Mouse (Mus musculus): ENCODE results near the gene Olfr877.

Olfr877 gene

DNA sequence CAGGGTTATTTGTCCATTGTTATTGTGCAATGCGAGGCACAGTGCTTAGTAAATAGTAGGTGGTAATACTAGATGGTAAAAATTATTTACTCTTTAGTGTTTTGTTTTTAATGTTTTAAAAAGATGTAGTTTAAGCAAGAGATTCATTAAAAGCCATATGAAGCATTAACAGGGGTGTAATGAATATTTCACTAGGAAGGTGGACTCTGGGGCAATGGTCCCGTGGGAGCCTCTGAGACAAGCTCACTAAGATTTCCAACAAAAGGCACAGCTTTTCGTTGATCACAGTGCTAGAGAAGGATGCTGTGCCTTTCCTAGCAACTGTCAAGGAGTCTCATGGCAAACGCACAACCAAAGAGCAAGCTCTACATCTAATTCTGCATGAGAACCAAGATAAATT, at the start of gene Olfr877:
TSS of gene Olfr877 (plus strand) at position 301 of the 400 bp plus-strand sequence.
- no peak for DNase-seq

DNA sequence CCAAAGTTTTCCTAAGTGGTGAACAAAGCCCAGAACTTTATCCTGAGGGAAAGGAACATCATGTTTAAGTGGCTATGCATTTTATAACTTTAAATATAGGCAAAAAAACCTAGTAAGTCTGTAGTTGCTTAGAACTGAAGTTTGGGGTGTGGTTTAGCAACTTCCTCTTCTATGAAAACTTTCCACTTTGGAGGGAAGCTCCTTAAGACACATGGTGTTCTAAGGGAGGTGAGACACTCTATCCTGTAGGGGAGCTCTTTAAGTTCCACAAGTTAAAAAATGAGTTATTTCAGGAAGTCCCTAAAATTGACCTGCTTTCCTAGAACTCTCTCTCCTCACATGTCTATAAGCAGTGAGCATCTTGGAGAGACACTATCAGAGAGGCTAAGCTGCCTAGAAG, 46.8 kb upstream of the Olfr877 start:
- DNase-seq, result no peak

DNA sequence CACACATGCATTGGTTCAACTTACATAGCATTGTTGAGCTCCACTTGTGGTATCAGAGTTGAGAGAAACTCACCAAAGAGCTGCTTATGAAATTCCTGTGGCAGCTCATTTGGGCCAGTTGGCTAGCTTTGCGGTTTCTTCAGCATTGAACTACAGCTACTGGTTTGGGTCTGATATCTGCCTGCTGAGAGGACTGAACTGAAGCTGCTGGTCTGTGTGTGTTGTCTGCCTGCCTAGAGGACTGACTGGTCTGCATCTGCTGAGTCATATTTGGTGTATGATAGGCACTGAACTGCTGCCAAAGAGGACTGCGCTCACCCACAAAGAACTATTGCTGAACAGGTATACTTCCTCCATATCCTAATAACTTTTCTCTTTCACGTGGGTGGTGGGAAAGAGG, 45.6 kb upstream of the Olfr877 start:
- no peak for DNase-seq

DNA sequence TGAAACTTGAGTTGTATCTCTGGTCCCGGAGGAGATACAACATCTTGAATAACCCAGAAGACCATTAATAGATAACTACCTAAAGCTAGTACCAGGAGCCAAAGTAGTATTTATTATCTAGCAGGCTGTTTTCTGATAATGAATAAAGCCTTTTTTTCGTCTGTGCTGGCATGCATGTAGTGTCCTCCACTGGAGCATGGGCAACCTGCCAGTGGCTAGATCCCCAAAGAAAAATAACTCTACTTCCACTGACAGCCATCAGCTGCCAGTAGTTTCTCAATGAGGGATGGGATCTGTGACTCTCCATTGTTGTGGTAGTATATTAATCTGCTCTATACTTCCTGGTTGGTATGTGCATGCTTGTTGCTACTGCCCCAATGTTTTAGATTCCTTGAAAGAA, 45.1 kb upstream of the Olfr877 start:
- DNase-seq, result no peak

DNA sequence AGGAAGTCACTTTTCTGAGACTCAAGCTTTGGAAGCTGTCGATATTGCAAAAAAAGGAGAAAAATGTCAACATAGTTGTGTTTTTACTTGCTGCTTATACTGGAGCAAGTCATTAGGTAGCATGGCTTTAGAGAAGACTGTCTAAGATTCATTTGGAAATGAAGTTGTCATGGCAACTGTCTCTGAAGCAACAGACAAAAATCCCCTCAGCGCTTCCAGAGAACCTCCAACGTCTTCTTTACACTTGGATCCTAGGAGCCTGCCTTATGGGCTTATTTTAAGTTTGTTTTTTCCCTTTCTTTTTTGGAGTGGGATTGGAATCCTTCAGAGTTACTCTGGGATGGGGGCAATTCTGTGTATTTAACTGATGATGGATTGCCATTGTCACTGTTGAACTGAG, 39.4 kb upstream of the Olfr877 start:
- DNase-seq, result no peak

DNA sequence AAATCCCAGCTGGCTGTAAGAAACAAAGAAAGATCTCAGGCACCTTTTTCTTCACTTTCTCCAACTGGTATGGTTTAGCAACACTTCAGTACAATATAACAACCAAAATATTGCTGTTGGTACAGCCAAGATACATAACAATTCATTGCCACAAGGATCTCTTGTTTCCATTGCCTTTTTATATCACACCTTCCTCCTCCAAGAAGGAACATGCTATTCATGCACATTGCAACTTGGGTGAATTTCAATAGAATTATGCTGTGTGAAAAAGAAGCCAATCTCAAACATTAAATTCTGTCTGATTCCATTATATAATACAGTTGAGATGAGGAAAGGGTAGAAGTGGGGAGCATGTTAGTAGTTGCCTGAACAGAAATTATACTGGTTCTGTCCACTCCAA, 24.2 kb upstream of the Olfr877 start:
- DNase-seq, result no peak

DNA sequence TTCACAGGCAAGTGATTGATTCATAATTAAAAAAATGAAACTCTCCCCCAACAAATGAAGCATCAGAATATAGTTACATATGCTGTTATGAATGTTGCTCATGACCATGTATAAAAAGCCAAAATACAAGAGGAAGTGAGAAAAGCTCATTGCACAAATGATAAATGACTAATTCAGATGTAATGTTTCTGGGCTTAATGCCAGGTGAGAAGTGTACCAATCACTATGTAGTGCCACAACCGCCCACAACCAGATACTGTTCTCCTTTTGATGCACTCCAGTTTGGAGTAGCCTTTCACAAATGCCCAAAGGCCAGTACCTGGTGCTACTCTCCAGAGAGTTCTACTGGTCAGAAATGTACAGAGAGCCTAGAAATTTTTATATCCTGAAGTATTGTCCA, 20.7 kb upstream of the Olfr877 start:
- DNase-seq, result no peak

DNA sequence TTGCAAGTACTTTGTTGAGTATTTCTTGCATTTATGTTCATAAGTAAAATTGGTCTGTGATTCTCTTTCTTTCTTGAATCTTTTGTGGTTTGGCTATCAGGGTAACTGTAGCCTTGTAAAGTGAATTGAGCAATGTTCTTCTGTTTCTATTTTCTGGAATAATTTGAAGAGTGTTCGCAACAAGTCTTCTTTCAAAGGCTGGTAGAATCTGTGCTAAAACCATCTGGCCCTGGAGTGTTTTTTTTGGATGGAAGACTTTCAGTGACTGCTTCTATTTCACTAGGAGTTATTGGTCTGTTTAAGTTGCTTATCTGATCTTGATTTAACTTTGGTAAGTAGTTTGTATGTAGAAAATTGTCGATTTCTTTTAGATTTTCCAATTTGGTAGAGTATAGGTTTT, 4.8 kb upstream of the Olfr877 start:
- DNase-seq, result no peak

DNA sequence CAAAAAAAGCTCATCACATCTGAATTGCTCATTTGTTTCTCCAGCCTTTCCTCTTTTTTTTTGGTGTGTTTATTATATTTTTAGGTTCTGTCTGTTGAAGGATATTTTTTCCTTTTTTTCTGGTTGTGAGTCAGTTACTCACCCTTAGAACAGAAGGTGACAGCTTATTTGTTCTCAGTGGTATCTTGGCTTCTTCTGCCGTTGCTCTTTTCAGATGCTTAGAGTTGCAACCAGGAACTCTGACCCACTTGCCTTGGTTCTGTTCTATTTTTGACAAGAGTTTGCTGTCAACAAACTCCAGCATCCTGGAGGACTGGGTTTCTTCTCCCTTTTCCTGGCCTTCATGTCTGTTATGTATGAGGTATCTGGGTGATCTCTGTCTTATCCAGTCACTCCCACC, 9.3 kb downstream of the Olfr877 start:
- no peak for DNase-seq

DNA sequence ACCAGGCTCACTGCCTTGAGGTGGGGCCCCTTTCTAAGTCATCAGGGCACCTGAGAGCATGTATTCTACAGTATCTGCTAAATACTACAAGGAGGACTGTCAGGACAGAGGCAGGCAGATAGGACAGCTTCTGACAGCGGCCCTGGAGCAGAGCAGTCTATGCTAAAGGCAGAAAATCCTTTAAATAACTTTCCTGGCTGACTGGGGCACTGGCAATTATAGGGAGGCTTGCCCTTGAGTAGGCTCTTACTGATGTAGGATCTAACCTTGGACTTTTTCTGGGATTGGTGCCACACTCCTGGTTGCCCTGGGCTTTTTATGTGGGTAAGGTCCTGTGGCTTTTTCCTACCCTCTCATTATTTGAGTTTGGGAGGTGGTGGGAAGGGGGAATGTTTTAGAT, 16.2 kb downstream of the Olfr877 start:
- DNase-seq, result no peak

DNA sequence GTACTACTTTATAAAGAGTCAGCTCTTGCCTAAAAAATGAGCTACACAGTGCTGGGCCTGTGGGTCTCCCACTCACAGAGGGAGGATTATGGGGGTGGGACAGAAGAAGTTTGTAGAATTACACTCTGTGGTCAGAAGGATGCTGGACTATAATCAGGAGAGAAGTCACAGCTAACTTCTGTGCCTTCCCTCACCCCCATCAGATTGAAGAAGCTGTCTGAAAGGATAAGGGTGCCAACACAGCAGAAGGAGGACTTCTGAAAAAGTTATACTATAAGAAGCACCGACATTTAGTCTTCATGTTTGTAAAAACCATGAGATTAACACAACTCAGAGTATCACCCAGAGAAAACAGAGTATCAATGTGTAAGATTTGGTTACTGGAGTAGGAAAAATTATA, 17.0 kb downstream of the Olfr877 start:
- DNase-seq, result no peak

DNA sequence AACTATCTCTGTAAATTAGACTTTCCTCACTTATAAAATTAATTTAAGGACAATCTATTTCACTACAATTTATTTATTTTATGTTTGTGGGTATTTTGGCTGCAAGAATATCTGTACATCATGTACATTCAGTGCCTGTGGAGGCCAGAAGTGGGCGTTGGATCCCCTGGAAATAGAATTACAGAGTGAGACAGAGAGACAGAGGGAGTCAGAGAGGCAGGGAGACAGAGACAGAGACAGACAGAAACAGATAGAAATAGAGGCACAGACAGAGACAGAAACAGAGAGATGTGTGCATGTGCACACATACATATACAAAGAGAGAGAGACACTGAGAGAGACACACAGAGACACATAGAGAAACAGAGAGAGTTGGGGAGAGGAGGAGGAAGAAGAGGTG, 17.5 kb downstream of the Olfr877 start:
- no peak for DNase-seq

DNA sequence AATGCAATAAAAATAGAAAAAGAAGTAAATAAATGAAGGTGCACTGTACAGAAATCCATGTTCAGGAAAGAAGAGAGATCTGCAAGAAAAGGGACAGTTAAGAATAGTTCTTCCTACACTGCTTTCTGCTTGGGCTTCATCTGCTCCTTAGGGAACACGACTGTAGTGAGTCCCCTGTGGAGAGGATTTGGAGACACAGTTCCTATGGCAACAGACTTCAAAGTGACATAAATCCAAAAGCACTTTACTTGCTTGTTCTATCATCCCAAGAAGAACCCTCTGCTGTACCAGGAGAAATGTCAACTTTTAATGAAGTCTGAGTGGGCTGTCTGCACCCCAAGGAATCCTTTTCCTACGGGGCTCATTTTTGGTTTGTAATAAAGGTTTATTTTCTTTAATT, 36.9 kb downstream of the Olfr877 start:
- DNase-seq, result no peak

DNA sequence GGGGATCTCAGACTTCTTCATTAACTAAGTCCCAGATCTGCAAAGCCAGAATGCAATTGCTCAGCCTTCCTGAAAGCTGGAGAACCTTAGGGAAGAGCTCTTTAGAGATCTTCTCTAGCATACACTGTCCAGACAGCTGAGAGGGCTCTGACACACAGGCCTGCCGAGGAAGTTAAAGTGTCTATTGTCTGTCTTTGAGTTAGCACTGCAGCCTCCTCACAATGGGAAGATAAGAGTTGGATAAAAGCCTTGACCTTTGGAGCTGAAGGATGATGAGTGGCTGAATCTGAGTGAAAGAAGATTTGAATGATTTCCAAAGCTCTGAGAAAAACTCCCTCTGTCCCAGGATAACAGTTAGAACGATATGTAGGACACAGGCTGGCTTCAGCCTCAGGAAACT, 42.6 kb downstream of the Olfr877 start, which contains the start of gene Olfr145:
TSS of gene Olfr145 (plus strand) at position 64 of the 400 bp plus-strand sequence.
- no peak for DNase-seq

DNA sequence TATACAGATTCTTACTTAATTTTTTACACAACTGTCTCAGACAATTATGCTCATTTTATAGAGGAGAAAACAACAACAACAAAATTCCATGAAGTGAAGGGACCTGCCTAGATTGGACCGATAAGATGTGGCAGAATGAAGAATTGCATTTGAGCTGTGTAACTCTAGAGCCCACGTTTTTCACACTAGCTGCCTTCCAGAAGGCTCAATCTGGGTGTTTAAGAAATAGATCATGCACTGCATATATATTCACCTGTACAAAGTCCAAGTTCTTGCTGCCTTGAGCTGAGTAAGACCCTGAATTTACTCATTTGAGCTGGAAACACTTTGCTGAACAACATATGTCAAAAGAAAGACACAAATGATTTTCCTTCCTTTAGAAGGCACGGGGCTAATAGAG, 51.5 kb downstream of the Olfr877 start:
- no peak for DNase-seq

All from cerebellum, adult 11-12 months (tissue).